Mouse (Mus musculus) stomach, postnatal 0 days (tissue): ENCODE results near the gene Aldh3b3. TPM values are rescaled to one million over a fixed set of nuclear protein-coding genes. Genes with fewer than 3 reads are reported as not detected.

ENCODE experiments used
- ATAC-seq: fragments of 200-750 bp; cut with Nextera tagmentation; 2 replicates; pipeline ENCODE4 v1.8.0; 2017; ENCODE audit not compliant: low FRiP score, low TSS enrichment
- DNase-seq: peaks from one replicate; pipeline ENCODE4 v3.0.0-alpha.2; 2016; ENCODE audit warnings: low spot score
- H3K27ac ChIP-seq: fragments of 300-500 bp; sonication (generic); replicated peaks from 2 replicates; pipeline ENCODE4 v1.5.1; 2014; ENCODE audit warnings: mild to moderate bottlenecking, control low read depth
- H3K27me3 ChIP-seq: fragments of 300-500 bp; sonication (generic); 2 replicates; pipeline ENCODE4 v1.6.1; 2014; ENCODE audit warnings: low read length; ENCODE audit not compliant: control insufficient read depth, insufficient read depth
- H3K36me3 ChIP-seq: fragments of 300-500 bp; sonication (generic); 2 replicates; pipeline ENCODE4 v1.6.1; 2014; ENCODE audit warnings: low read length, mixed read lengths; ENCODE audit not compliant: control insufficient read depth, insufficient read depth
- H3K4me1 ChIP-seq: fragments of 300-500 bp; sonication (generic); replicated peaks from 2 replicates; pipeline ENCODE4 v1.6.1; 2014; ENCODE audit warnings: antibody characterized with exemption; ENCODE audit not compliant: control insufficient read depth, insufficient read depth
- H3K4me2 ChIP-seq: fragments of 300-500 bp; sonication (generic); replicated peaks from 2 replicates; pipeline ENCODE4 v1.6.1; 2014; ENCODE audit warnings: low read depth, mild to moderate bottlenecking, control low read depth, moderate library complexity
- H3K4me3 ChIP-seq: fragments of 300-500 bp; sonication (generic); 2 replicates; pipeline ENCODE4 v1.5.1; 2014; ENCODE audit warnings: low read depth, low read length, control low read depth
- H3K9ac ChIP-seq: fragments of 300-500 bp; sonication (generic); 2 replicates; pipeline ENCODE4 v1.6.1; 2014; ENCODE audit warnings: mild to moderate bottlenecking, low read length, control low read depth, mixed read lengths
- H3K9me3 ChIP-seq: fragments of 300-500 bp; sonication (generic); 2 replicates; pipeline ENCODE4 v1.6.1; 2016; ENCODE audit warnings: low read length; ENCODE audit not compliant: control insufficient read depth
- CTCF ChIP-seq: IDR thresholded peaks from 2 replicates; pipeline ENCODE4 v1.5.1; 2016; ENCODE audit warnings: antibody characterized with exemption, low read depth, mild to moderate bottlenecking, moderate library complexity
- EP300 ChIP-seq: optimal IDR thresholded peaks from 2 replicates; pipeline ENCODE3; 2016; ENCODE audit warnings: antibody characterized with exemption
- WGBS: fragments of 180-500 bp; shearing (Covaris S2); extraction: QIAGEN DNeasy Blood & Tissue Kit; methylation state at CpG from one replicate; pipeline ENCODE4 v1.1.7; 2014; 5-methylcytosine and 5-hydroxymethylcytosine counted together
- polyA plus RNA-seq: library from polyadenylated mRNA; unstranded; fragments of >200 nt; fragmentation: Nextera tagmentation; extraction: Ambion mirVana; gene quantifications from 2 replicates; pipeline ENCODE4 v1.2.1, GENCODE M21; 2015

Gene Aldh3b3
- polyA plus RNA-seq, 1 experiment from 2014 or later: 1.1 TPM

- no peak overlapping the region for H3K4me2 ChIP-seq
- H3K27me3 ChIP-seq: no peaks in the 10 kb centered on the region
- H3K36me3 ChIP-seq: no peaks in the 10 kb centered on the region
- TF ChIP-seq EP300 (no peak), CTCF (no peak)
- DNase-seq (no peak), ATAC-seq (no peak)
- H3K9ac ChIP-seq: no peak overlapping the region
- H3K4me1 ChIP-seq: peaks cover 6% of the 10 kb centered on the region
- H3K9me3 ChIP-seq: no peaks in the 10 kb centered on the region
- H3K4me3 ChIP-seq: no peak overlapping the region
- no peak overlapping the region for H3K27ac ChIP-seq
- whole genome bisulfite sequencing: 89% methylated on average over 9 of the region's 9 CpGs
Measured at GRCm38 (mm10) chr19:3931716-3932115, 26.7 kb upstream of the Aldh3b3 start.

GRCm38 (mm10) chr19:3935032-3935895 lies 23.2 kb upstream of the Aldh3b3 start, which contains the start of gene Unc93b1:
Unc93b1 (plus strand) TSS chr19:3935186.
- 8% methylated on average over 42 of the region's 42 CpGs for whole genome bisulfite sequencing
- peak within 1 kb of the TSS; percentile 53; the same call in 1 of the 2 replicates for H3K27ac ChIP-seq
- no peaks in the 10 kb centered on the region; the same call in 1 of the 2 replicates for H3K4me1 ChIP-seq
- no peaks in the 10 kb centered on the region for H3K36me3 ChIP-seq
- peak; percentile 73 for DNase-seq
- H3K4me2 ChIP-seq: peak within 1 kb of the TSS; percentile 84
- no peak for TF ChIP-seq EP300
- TF ChIP-seq CTCF: no peak
- peak; percentile 89 for ATAC-seq
- peak within 1 kb of the TSS; percentile 57 for H3K4me3 ChIP-seq
- H3K9me3 ChIP-seq: no peaks in the 10 kb centered on the region
- peak within 1 kb of the TSS; percentile 68 for H3K9ac ChIP-seq
- no peaks in the 10 kb centered on the region for H3K27me3 ChIP-seq

GRCm38 (mm10) chr19:3935896-3936850 lies 22.3 kb upstream of the Aldh3b3 start:
- peak overlapping the region; percentile 53; the same call in 1 of the 2 replicates for H3K27ac ChIP-seq

GRCm38 (mm10) chr19:3942315-3942714 lies 16.1 kb upstream of the Aldh3b3 start:
- H3K9ac ChIP-seq: no peak overlapping the region
- peak; percentile 78 for ATAC-seq
- H3K36me3 ChIP-seq: no peaks in the 10 kb centered on the region
- TF ChIP-seq CTCF (no peak), EP300 (no peak)
- H3K4me1 ChIP-seq: no peaks in the 10 kb centered on the region
- H3K4me3 ChIP-seq: no peak overlapping the region
- H3K27ac ChIP-seq: no peak overlapping the region
- H3K4me2 ChIP-seq: no peak overlapping the region
- H3K27me3 ChIP-seq: no peaks in the 10 kb centered on the region
- no peaks in the 10 kb centered on the region for H3K9me3 ChIP-seq
- WGBS: 69% methylated on average over 6 of the region's 7 CpGs
- DNase-seq: peak; percentile 58

More at GRCm38 (mm10) chr19:3935896-3936850, 22.3 kb upstream of the Aldh3b3 start:
- ATAC-seq: peak; percentile 71
- Histone ChIP-seq H3K27me3 (no peaks in the 10 kb centered on the region), H3K4me1 (no peaks in the 10 kb centered on the region), H3K36me3 (no peaks in the 10 kb centered on the region), H3K4me3 (peak overlapping the region; percentile 57), H3K9me3 (no peaks in the 10 kb centered on the region), H3K9ac (peak overlapping the region; percentile 68), H3K4me2 (peak overlapping the region; percentile 84)
- TF ChIP-seq CTCF: no peak
- no peak for TF ChIP-seq EP300
- peak; percentile 67 for DNase-seq
- 13% methylated on average over 22 of the region's 22 CpGs for WGBS

GRCm38 (mm10) chr19:3942986-3943735 lies 15.3 kb upstream of the Aldh3b3 start:
- WGBS: 20% methylated on average over 27 of the region's 27 CpGs

More at GRCm38 (mm10) chr19:3942986-3943735, 15.3 kb upstream of the Aldh3b3 start:
- no peak overlapping the region for H3K27ac ChIP-seq
- peak; percentile 81 for DNase-seq
- peak; percentile 81 for ATAC-seq
- no peaks in the 10 kb centered on the region for H3K27me3 ChIP-seq
- H3K36me3 ChIP-seq: no peaks in the 10 kb centered on the region
- H3K4me2 ChIP-seq: peak overlapping the region; percentile 37
- H3K9me3 ChIP-seq: no peaks in the 10 kb centered on the region
- TF ChIP-seq CTCF: no peak
- no peak for TF ChIP-seq EP300
- H3K4me1 ChIP-seq: no peaks in the 10 kb centered on the region
- H3K9ac ChIP-seq: no peak overlapping the region
- no peak overlapping the region for H3K4me3 ChIP-seq
